Mouse (Mus musculus): ENCODE measurements around the gene Hmox1.

DNA sequence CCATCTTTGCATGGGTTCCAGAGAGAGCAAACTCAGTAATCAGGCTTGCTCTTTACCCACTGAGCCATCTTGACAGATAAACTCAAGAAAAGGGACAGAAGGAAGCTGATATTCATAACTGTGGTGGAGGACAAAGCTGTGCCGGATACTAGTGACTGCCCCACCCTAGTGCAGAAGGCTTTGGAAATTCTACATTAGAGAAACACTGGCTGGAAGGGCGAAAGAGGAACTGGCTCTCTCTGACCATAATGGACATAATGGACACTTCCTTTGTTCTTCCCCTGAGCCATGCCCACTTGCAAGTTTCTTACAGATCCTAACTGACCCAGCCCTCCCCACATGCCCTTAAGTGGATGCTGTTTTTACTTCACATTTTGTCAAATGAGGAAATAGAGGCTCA lies 7.4 kb upstream of the Hmox1 start:
- TF ChIP-seq CTCF (IDR thresholded peaks at IDR 0.05; ENCODE audit: low read depth) (no peak), EP300 (IDR thresholded peaks at IDR 0.05; ENCODE audit: low read depth) (no peak)
